Mouse (Mus musculus): ENCODE data around the gene Pcyt1b. TPM values are rescaled to one million over a fixed set of nuclear protein-coding genes. Genes with fewer than 3 reads are reported as not detected.

Gene Pcyt1b
- total and polyA plus RNA-seq, 3 experiments = 0.13 to 1.7 (median 0.35) TPM

- H3K36me3 ChIP-seq (replicated peaks in 1 of 2; ENCODE audit: control insufficient read depth in 1 of 2, insufficient read depth in 1 of 2, low read length in 1 of 2) = no peaks in the 10 kb centered on the region
- H3K4me3 ChIP-seq (replicated peaks in 1 of 3; ENCODE audit: low read depth in 2 of 3, low read length in 2 of 3, poor library complexity in 1 of 3) = no peak overlapping the region
- no peak for TF ChIP-seq BHLHE40 (IDR thresholded peaks at IDR 0.05; ENCODE audit: low read depth, low read length)
- no peak overlapping the region for H3K4me2 ChIP-seq (ENCODE audit: insufficient read depth, low read depth, poor library complexity, severe bottlenecking)
- dilution Hi-C loops (cut with MboI; ENCODE audit: extremely low pct_ligation_motif_present, extremely low pct_unique_long_range_greater_than_20kb, low sequenced_read_pairs) (no loop called here), in situ Hi-C loops (cut with MboI; ENCODE audit: low pct_ligation_motif_present, low pct_unique_long_range_greater_than_20kb, low sequenced_read_pairs) (no loop called here)
- no peak overlapping the region for H3K9ac ChIP-seq (ENCODE audit: insufficient read depth, low read depth)
- H3K79me2 ChIP-seq (replicated peaks; ENCODE audit: control insufficient read depth, extremely low read depth, insufficient read depth, poor library complexity, severe bottlenecking) = no peaks in the 10 kb centered on the region
- no peak overlapping the region for H3K27ac ChIP-seq (ENCODE audit: insufficient read depth, low read depth)
- H3K4me1 ChIP-seq (ENCODE audit: control insufficient read depth in 1 of 2, insufficient read depth in 2 of 2) = no peaks in the 10 kb centered on the region
- no peak for DNase-seq (ENCODE audit: extremely low read depth)
- no peaks in the 10 kb centered on the region for H3K9me3 ChIP-seq (replicated peaks; ENCODE audit: low read length)
- H3K27me3 ChIP-seq (replicated peaks) = no peaks in the 10 kb centered on the region
These were observed 3.9 kb upstream of the Pcyt1b start for GRCm38 (mm10) chrX:93650738-93651137.

DNA sequence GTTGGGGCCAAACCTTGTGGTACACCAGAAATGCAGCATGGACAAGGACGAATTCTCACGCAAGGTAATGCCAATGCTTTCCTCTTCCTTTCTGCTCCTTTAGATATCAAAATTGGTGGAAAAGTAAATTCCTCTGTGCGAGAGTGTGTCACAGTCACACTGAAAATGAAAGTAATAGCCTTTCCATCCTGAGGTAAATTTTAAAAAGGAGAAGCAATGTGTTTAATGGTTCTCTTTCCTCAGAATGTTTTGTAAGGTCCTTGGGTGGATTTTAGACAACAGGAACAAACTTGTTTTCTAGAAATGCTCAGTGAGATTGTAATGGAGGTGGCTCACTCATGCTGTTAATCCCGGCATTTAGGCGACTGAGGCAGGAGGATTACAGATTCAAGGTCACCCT lies 490 bp downstream of the Pcyt1b start:
- TF ChIP-seq IRF4 (IDR thresholded peaks at IDR 0.05; ENCODE audit: low read depth, low read length) = no peak
- TF ChIP-seq USF2 (conservative IDR thresholded peaks at IDR 0.05; ENCODE audit: low read depth, low read length) = no peak
- TF ChIP-seq MAFK (IDR thresholded peaks at IDR 0.05; ENCODE audit: insufficient replicate concordance, low read length) = no peak
- no peak for TF ChIP-seq MXI1 (IDR thresholded peaks at IDR 0.05; ENCODE audit: low read depth, low read length)
- no peak for TF ChIP-seq POLR2AphosphoS2 (IDR thresholded peaks at IDR 0.05; ENCODE audit: low read depth, low read length)
- no peak for TF ChIP-seq JUND (conservative IDR thresholded peaks at IDR 0.05; ENCODE audit: low read depth, low read length)
- TF ChIP-seq POLR2A (IDR thresholded peaks at IDR 0.05; ENCODE audit: low read depth, low read length) = no peak
- no peak for TF ChIP-seq UBTF (IDR thresholded peaks at IDR 0.05; ENCODE audit: low read depth, low read length)
- TF ChIP-seq NRF1 (IDR thresholded peaks at IDR 0.05; ENCODE audit: low read depth, low read length) = no peak
- no peak for TF ChIP-seq TBP (conservative IDR thresholded peaks at IDR 0.05; ENCODE audit: low read depth, low read length)
- TF ChIP-seq EP300 (IDR thresholded peaks at IDR 0.05; ENCODE audit: low read length) = no peak
- no peak for TF ChIP-seq ETS1 (conservative IDR thresholded peaks at IDR 0.05; ENCODE audit: low read depth, low read length)
- no peak for TF ChIP-seq NELFE (IDR thresholded peaks at IDR 0.05; ENCODE audit: low read depth, low read length)
- in situ Hi-C loops (cut with MboI; ENCODE audit: low pct_ligation_motif_present, low pct_unique_long_range_greater_than_20kb, low sequenced_read_pairs) (no loop called here), dilution Hi-C loops (cut with MboI; ENCODE audit: extremely low pct_ligation_motif_present, extremely low pct_unique_long_range_greater_than_20kb, low sequenced_read_pairs) (no loop called here)
- Histone ChIP-seq H3K4me1 (ENCODE audit: control insufficient read depth in 1 of 2, insufficient read depth in 2 of 2) (no peaks in the 10 kb centered on the region), H3K9me3 (replicated peaks; ENCODE audit: low read length) (no peaks in the 10 kb centered on the region), H3K4me3 (replicated peaks in 1 of 3; ENCODE audit: low read depth in 2 of 3, low read length in 2 of 3, poor library complexity in 1 of 3) (no peak overlapping the region), H3K27me3 (replicated peaks) (no peaks in the 10 kb centered on the region), H3K36me3 (replicated peaks in 1 of 2; ENCODE audit: control insufficient read depth in 1 of 2, insufficient read depth in 1 of 2, low read length in 1 of 2) (no peaks in the 10 kb centered on the region), H3K27ac (ENCODE audit: insufficient read depth, low read depth) (no peak overlapping the region), H3K4me2 (ENCODE audit: insufficient read depth, low read depth, poor library complexity, severe bottlenecking) (no peak overlapping the region; the same call in 1 of the 2 replicates), H3K9ac (ENCODE audit: insufficient read depth, low read depth) (no peak overlapping the region), H3K79me2 (replicated peaks; ENCODE audit: control insufficient read depth, extremely low read depth, insufficient read depth, poor library complexity, severe bottlenecking) (no peaks in the 10 kb centered on the region)
- DNase-seq (ENCODE audit: extremely low read depth) = no peak

DNA sequence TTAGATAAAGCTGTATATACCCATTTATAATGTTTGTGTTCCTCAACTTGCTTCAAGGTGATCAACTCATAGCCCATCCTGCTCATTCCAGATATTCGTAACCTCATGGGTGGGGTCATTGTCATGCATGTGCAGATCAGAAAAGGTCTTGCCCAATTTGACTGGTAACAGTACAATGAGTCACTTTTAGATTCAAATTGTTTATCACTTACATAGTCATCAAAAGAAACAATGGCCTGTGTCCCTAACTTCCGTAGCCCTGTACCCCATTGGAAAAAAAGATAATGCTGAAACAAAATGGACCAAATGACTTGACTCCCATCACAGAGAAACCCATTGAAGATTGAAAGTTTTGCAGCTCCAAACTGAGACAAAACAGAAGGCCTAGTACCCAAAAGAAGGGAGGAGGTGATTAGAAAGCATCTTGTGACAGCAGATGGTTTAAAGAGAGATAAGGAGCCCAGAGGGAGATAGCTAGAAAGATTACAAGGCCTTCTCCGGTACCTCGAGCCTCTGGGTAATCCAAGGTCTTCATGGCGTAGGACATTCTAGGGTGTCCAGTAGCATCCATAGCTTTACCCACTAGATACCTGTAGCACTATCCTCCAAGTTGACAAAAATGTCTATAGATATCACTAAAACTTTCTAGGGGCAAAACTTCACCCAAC lies 9.4 kb downstream of the Pcyt1b start:
- no peak overlapping the region for H3K9ac ChIP-seq (ENCODE audit: insufficient read depth, low read depth)
- H3K79me2 ChIP-seq (replicated peaks; ENCODE audit: control insufficient read depth, extremely low read depth, insufficient read depth, poor library complexity, severe bottlenecking) = no peaks in the 10 kb centered on the region
- dilution Hi-C loops (cut with MboI; ENCODE audit: extremely low pct_ligation_motif_present, extremely low pct_unique_long_range_greater_than_20kb, low sequenced_read_pairs) = no loop called here
- H3K36me3 ChIP-seq (replicated peaks in 1 of 2; ENCODE audit: control insufficient read depth in 1 of 2, insufficient read depth in 1 of 2, low read length in 1 of 2) = no peaks in the 10 kb centered on the region
- DNase-seq (ENCODE audit: extremely low read depth) = no peak
- no peak overlapping the region for H3K4me2 ChIP-seq (ENCODE audit: insufficient read depth, low read depth, poor library complexity, severe bottlenecking)
- no peaks in the 10 kb centered on the region for H3K27me3 ChIP-seq (replicated peaks)
- no peaks in the 10 kb centered on the region for H3K9me3 ChIP-seq (replicated peaks; ENCODE audit: low read length)
- no peak for TF ChIP-seq CHD1 (IDR thresholded peaks at IDR 0.05; ENCODE audit: low read depth, low read length)
- TF ChIP-seq USF2 (conservative IDR thresholded peaks at IDR 0.05; ENCODE audit: low read depth, low read length) = no peak
- no peak for TF ChIP-seq NELFE (IDR thresholded peaks at IDR 0.05; ENCODE audit: low read depth, low read length)
- no peak for TF ChIP-seq SMC3 (IDR thresholded peaks at IDR 0.05; ENCODE audit: low read depth, low read length)
- no peak for TF ChIP-seq CHD2 (IDR thresholded peaks at IDR 0.05; ENCODE audit: low read length)
- no peak for TF ChIP-seq RAD21 (IDR thresholded peaks at IDR 0.05; ENCODE audit: low read depth, low read length)
- TF ChIP-seq MEF2A (IDR thresholded peaks at IDR 0.05; ENCODE audit: borderline replicate concordance, low read depth, low read length) = no peak
- TF ChIP-seq PAX5 (IDR thresholded peaks at IDR 0.05; ENCODE audit: low read length) = no peak
- no peak for TF ChIP-seq ZKSCAN1 (IDR thresholded peaks at IDR 0.05; ENCODE audit: borderline replicate concordance, low read depth, low read length)
- TF ChIP-seq ZNF384 (IDR thresholded peaks at IDR 0.05; ENCODE audit: low read depth, low read length) = no peak
- TF ChIP-seq USF1 (IDR thresholded peaks at IDR 0.05; ENCODE audit: low read depth, low read length) = no peak
- no peak for TF ChIP-seq POLR2A (IDR thresholded peaks at IDR 0.05; ENCODE audit: low read depth, low read length)
- TF ChIP-seq ZMIZ1 (IDR thresholded peaks at IDR 0.05; ENCODE audit: low read depth, low read length) = no peak
- TF ChIP-seq JUND (conservative IDR thresholded peaks at IDR 0.05; ENCODE audit: low read depth, low read length) = no peak
- TF ChIP-seq E2F4 (IDR thresholded peaks at IDR 0.05; ENCODE audit: insufficient replicate concordance, low read depth, low read length) = no peak
- no peak for TF ChIP-seq IRF4 (IDR thresholded peaks at IDR 0.05; ENCODE audit: low read depth, low read length)
- no peak for TF ChIP-seq MAX (IDR thresholded peaks at IDR 0.05; ENCODE audit: low read length)
- H3K27ac ChIP-seq (ENCODE audit: insufficient read depth, low read depth) = no peak overlapping the region
- no peaks in the 10 kb centered on the region for H3K4me1 ChIP-seq (ENCODE audit: control insufficient read depth in 1 of 2, insufficient read depth in 2 of 2)
- no peak overlapping the region for H3K4me3 ChIP-seq (replicated peaks in 1 of 3; ENCODE audit: low read depth in 2 of 3, low read length in 2 of 3, poor library complexity in 1 of 3)
- in situ Hi-C loops (cut with MboI; ENCODE audit: low pct_ligation_motif_present, low pct_unique_long_range_greater_than_20kb, low sequenced_read_pairs) = no loop called here
